Mouse (Mus musculus): ENCODE measurements around the gene Sord. TPM values are rescaled to one million over a fixed set of nuclear protein-coding genes. Genes with fewer than 3 reads are reported as not detected.
"Not testable (repeated sequence)": the region's sequence is repeated elsewhere in the genome, so short reads cannot be mapped to it uniquely, and the experiment has no call there.

Gene Sord
- polyA plus RNA-seq, 1 experiment: 71.5 TPM

DNA sequence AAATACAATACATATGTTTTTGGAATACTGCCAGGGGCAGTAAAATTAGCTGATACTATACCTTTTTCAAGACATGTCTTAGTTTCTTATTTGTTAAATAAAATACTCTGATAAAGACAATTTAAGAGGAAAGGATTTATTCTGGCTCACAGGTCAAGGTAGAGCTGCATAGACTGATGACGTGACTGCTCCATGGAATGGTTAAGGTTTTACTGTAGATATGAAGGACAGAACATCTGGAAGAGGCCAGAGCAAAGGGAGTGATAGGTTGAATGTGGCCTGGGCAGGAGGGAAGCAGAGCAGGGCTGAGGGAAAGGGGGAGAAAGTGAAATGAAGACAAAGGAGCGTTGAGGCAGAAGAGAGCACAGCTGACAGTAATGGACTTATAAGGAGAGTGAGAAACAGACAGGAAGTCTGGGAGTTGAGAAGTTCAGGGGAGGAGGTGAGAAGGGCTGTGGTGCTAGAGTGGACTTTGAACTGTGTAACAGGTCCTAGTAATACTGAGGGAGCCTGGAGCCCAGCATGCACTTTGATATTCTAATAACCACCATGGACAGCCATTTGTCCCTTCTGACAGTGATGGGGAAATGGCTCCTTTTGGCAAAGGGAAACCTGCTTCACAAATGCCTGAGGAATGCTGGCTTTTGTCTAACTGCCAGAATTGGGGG, 28.0 kb upstream of the Sord start:
- H3K4me1 ChIP-seq (ENCODE audit: control insufficient read depth, insufficient read depth, insufficient read length, low read length): peaks cover 9% of the 10 kb centered on the region; the same call in 1 of the 2 replicates
- no peak overlapping the region for H3K4me3 ChIP-seq (ENCODE audit: low read depth, low read length)
- TF ChIP-seq POLR2A (IDR thresholded peaks at IDR 0.05; ENCODE audit: low read depth, low read length): no peak
- no peak for TF ChIP-seq CTCF (IDR thresholded peaks at IDR 0.05; ENCODE audit: extremely low read depth, insufficient read length, insufficient replicate concordance, low read depth, low read length)
- no peaks in the 10 kb centered on the region for H3K27me3 ChIP-seq (ENCODE audit: control insufficient read depth, insufficient read depth, low read length)
- WGBS: 17% methylated on average over 2 of the region's 2 CpGs
- peak overlapping the region; percentile 99 for H3K27ac ChIP-seq (ENCODE audit: insufficient read depth, low read depth, low read length)
- no peaks in the 10 kb centered on the region for H3K36me3 ChIP-seq (ENCODE audit: control insufficient read depth, insufficient read depth, low read length)

DNA sequence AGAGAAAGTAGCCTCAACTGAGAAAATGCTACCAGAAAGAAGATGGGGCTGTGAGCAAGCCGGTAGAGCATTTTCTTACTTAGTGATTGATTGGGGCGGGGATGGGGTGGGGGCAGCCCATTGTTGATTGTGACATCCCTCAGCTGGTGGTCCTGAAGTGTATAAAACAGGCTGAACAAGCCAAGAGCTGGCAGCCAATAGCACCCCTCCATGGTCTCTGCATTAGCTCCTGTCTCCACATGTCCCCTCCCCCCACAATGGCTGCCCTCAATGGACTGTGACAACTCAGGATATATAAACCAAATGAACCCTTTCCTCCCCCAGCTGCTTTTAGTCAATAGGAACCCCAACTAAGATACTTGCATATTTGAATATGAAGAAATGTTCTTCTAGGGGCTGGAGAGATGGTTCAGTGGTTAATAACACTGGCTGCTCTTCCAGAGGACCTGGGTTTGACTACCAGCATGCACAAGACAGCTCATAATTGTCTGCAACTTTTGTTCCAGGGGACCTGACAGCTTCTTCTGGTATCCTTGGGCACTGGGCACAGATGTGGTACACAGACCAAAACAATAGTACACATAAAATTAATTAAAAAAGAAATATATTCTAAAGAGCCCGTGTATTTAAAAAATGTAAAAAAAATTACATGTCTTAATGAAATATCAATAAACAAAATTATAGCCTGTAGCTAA, 23.9 kb upstream of the Sord start:
- Histone ChIP-seq H3K36me3 (ENCODE audit: control insufficient read depth, insufficient read depth, low read length) (no peaks in the 10 kb centered on the region), H3K4me1 (ENCODE audit: control insufficient read depth, insufficient read depth, insufficient read length, low read length) (peaks cover 9% of the 10 kb centered on the region; the same call in 1 of the 2 replicates), H3K27me3 (ENCODE audit: control insufficient read depth, insufficient read depth, low read length) (no peaks in the 10 kb centered on the region), H3K4me3 (ENCODE audit: low read depth, low read length) (no peak overlapping the region), H3K27ac (ENCODE audit: insufficient read depth, low read depth, low read length) (no peak overlapping the region)
- TF ChIP-seq POLR2A (IDR thresholded peaks at IDR 0.05; ENCODE audit: low read depth, low read length) (no peak), CTCF (IDR thresholded peaks at IDR 0.05; ENCODE audit: extremely low read depth, insufficient read length, insufficient replicate concordance, low read depth, low read length) (no peak)
- 84% methylated on average over 3 of the region's 3 CpGs for WGBS

DNA sequence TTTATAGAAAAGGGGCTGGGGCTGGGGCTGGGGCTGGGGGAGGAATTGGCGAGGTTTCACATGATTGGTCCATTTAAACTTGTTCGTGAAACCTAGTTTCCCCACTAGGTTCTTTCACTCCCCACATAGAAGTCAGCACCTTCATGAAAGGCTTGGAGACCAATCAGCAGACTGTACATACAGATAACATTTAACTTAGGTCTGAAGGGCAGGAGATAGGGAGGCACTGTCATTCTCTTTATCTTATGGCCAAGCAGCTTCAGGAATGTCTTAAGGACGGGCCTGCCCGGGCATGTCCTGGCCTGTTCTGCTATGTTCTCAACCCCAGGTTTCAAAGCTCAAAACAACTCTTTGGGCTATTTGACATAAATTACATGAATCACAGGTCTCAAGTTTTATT, 17.5 kb upstream of the Sord start:
- not testable (repeated sequence) for H3K27me3 ChIP-seq (ENCODE audit: control insufficient read depth, insufficient read depth, low read length); H3K27ac ChIP-seq (ENCODE audit: insufficient read depth, low read depth, low read length); H3K4me3 ChIP-seq (ENCODE audit: low read depth, low read length); H3K36me3 ChIP-seq (ENCODE audit: control insufficient read depth, insufficient read depth, low read length)
- WGBS: 63% methylated on average over 4 of the region's 4 CpGs
- H3K4me1 ChIP-seq (ENCODE audit: control insufficient read depth, insufficient read depth, insufficient read length, low read length): peaks cover 17% of the 10 kb centered on the region; the same call in 1 of the 2 replicates

DNA sequence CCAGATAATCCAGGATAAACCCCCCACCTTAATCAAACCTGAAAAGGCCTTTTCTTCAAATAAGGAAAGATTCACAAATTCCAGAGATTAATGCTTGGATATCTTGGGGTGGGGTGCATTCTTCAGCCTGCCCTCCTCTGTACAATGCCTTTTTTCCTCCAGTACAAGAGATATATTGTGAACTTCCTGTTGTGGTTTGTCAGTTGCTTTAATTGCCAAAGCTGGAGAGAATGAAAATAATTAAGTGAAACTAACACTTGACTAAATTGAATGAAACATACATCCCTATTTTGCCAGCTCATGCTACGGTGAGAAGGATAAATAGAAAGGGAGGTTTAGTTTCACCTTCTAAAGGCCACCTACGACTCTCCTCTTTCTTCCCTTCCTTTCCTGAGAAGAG, 16.3 kb upstream of the Sord start:
- no peak for TF ChIP-seq CTCF (IDR thresholded peaks at IDR 0.05; ENCODE audit: extremely low read depth, insufficient read length, insufficient replicate concordance, low read depth, low read length)
- TF ChIP-seq POLR2A (IDR thresholded peaks at IDR 0.05; ENCODE audit: low read depth, low read length): no peak
- peak overlapping the region; percentile 12; the same call in 1 of the 2 replicates for H3K27ac ChIP-seq (ENCODE audit: insufficient read depth, low read depth, low read length)
- H3K36me3 ChIP-seq (ENCODE audit: control insufficient read depth, insufficient read depth, low read length): no peaks in the 10 kb centered on the region
- peaks cover 17% of the 10 kb centered on the region; the same call in 1 of the 2 replicates for H3K4me1 ChIP-seq (ENCODE audit: control insufficient read depth, insufficient read depth, insufficient read length, low read length)
- 58% methylated on average over 2 of the region's 2 CpGs for WGBS
- no peak overlapping the region for H3K4me3 ChIP-seq (ENCODE audit: low read depth, low read length)
- H3K27me3 ChIP-seq (ENCODE audit: control insufficient read depth, insufficient read depth, low read length): no peaks in the 10 kb centered on the region

DNA sequence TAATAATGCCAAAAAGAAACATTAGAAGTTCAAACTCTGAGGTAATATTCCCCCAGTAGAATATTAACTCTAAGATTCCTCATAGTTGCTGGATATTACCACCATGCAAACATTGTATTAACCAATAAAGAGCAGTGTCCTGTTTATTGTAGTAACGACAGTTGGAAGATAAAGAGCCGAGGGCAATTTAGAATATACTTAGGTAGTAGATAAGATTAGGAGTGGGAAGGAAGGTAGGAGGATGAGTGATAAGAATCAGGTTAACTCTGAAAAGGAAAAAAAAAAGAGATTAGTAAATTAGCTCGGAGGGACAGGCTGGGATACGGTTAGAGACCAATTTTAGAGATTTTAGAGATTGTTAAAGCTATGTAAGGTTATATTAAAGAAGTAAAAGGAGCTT, 13.2 kb upstream of the Sord start:
- Histone ChIP-seq H3K4me1 (ENCODE audit: control insufficient read depth, insufficient read depth, insufficient read length, low read length) (peaks cover 17% of the 10 kb centered on the region; the same call in 1 of the 2 replicates), H3K36me3 (ENCODE audit: control insufficient read depth, insufficient read depth, low read length) (no peaks in the 10 kb centered on the region), H3K4me3 (ENCODE audit: low read depth, low read length) (no peak overlapping the region), H3K27me3 (ENCODE audit: control insufficient read depth, insufficient read depth, low read length) (no peaks in the 10 kb centered on the region), H3K27ac (ENCODE audit: insufficient read depth, low read depth, low read length) (peak overlapping the region; percentile 72)
- TF ChIP-seq CTCF (IDR thresholded peaks at IDR 0.05; ENCODE audit: extremely low read depth, insufficient read length, insufficient replicate concordance, low read depth, low read length): no peak
- no peak for TF ChIP-seq POLR2A (IDR thresholded peaks at IDR 0.05; ENCODE audit: low read depth, low read length)
- WGBS: 16% methylated on average over 4 of the region's 4 CpGs

DNA sequence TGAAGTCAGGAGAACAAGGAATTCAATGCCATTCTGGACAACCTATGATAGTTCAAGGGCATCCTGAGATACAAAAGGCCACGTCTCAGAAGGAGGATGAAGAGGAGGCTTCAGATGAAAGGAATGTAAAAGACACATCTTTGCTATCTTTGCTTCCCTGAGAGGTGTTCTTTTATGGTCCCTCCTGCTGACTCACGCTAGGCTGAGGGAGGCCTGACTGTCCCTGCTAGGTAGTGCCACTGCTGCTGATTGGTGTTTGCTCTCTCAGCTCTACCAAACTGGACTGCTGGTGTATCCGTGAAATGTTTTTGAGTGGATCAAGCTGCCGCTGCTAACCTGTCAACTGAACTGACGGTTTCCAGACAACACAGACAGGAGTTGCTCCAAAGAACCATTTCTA, 12.8 kb upstream of the Sord start:
- no peak overlapping the region for H3K4me3 ChIP-seq (ENCODE audit: low read depth, low read length)
- peaks cover 13% of the 10 kb centered on the region; the same call in 1 of the 2 replicates for H3K4me1 ChIP-seq (ENCODE audit: control insufficient read depth, insufficient read depth, insufficient read length, low read length)
- TF ChIP-seq POLR2A (IDR thresholded peaks at IDR 0.05; ENCODE audit: low read depth, low read length) (no peak), CTCF (IDR thresholded peaks at IDR 0.05; ENCODE audit: extremely low read depth, insufficient read length, insufficient replicate concordance, low read depth, low read length) (no peak)
- no peaks in the 10 kb centered on the region for H3K27me3 ChIP-seq (ENCODE audit: control insufficient read depth, insufficient read depth, low read length)
- H3K27ac ChIP-seq (ENCODE audit: insufficient read depth, low read depth, low read length): peak overlapping the region; percentile 72
- no peaks in the 10 kb centered on the region for H3K36me3 ChIP-seq (ENCODE audit: control insufficient read depth, insufficient read depth, low read length)
- WGBS: 16% methylated on average over 5 of the region's 5 CpGs

DNA sequence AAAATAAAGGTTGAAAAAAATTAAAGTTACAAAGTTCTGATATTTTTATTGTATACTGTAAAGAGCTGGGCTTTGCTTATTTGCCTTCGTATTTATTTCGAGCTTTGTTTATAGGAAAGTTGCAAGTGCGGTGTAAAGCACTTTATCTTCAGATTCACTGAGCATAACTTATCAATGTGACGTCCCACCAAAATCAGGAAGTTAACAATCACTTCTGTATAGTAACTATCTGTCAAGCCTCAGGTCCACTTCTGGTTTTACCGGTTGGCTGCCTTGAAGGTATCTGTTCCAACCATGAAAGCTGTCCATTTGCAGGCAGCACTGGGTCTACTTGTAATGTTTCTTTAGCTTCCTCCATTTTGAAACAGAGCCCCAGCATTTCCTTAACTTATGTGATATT, 12.3 kb upstream of the Sord start:
- H3K27ac ChIP-seq (ENCODE audit: insufficient read depth, low read depth, low read length): peak overlapping the region; percentile 43; the same call in 1 of the 2 replicates
- H3K4me1 ChIP-seq (ENCODE audit: control insufficient read depth, insufficient read depth, insufficient read length, low read length): peaks cover 12% of the 10 kb centered on the region; the same call in 1 of the 2 replicates
- H3K36me3 ChIP-seq (ENCODE audit: control insufficient read depth, insufficient read depth, low read length): no peaks in the 10 kb centered on the region
- no peak for TF ChIP-seq CTCF (IDR thresholded peaks at IDR 0.05; ENCODE audit: extremely low read depth, insufficient read length, insufficient replicate concordance, low read depth, low read length)
- no peak for TF ChIP-seq POLR2A (IDR thresholded peaks at IDR 0.05; ENCODE audit: low read depth, low read length)
- H3K27me3 ChIP-seq (ENCODE audit: control insufficient read depth, insufficient read depth, low read length): no peaks in the 10 kb centered on the region
- WGBS: 43% methylated on average over 5 of the region's 5 CpGs
- H3K4me3 ChIP-seq (ENCODE audit: low read depth, low read length): no peak overlapping the region

Data from small intestine, adult 2 months (tissue).